Mouse (Mus musculus): Measurements from ENCODE around the gene Fyn. TPM values are rescaled to one million over a fixed set of nuclear protein-coding genes. Genes with fewer than 3 reads are reported as not detected.

The Fyn gene
- polyA plus RNA-seq, 1 experiment from 2014 or later: 13.5 TPM

DNA sequence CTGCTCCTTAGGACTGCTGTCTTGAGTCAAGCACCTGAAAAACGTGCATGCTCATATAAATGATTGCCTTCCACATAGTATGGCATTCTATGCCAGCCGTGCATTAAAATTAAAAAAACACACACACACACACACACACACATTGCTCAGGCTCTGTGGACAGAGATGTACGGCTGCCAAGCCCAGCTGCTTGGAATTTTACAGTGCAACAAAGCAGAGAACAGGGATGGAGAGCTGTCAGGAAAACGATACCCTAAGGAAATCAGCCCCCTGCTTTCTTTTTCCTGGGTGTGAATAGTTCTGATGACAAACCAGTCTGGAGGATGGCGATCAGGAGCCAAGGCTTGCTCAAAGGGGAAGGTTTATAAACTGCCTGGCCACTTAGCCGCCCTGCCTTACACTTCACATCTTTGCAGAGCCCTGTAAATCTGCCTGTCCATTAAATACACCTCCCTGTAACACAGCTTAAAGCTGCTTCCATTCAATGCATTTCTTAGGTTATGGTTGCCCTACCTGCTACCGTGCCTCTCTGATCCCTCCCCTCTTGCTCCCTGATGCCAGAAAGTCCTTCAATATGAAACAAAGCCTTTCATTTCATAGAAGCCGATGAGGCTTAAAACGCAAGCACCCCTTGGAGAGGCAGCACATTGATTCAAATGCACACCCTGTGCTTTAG lies 228.6 kb downstream of the Fyn start:
- Histone ChIP-seq H3K9ac (ENCODE audit: low read depth, low read length) (no peak overlapping the region), H3K36me3 (ENCODE audit: control insufficient read depth, insufficient read depth) (no peaks in the 10 kb centered on the region), H3K27me3 (replicated peaks; ENCODE audit: control insufficient read depth, insufficient read depth, low read length) (no peaks in the 10 kb centered on the region), H3K4me2 (replicated peaks; ENCODE audit: low read depth) (no peak overlapping the region), H3K4me3 (ENCODE audit: low read depth, low read length) (no peak overlapping the region), H3K27ac (ENCODE audit: low read depth, low read length) (no peak overlapping the region), H3K9me3 (ENCODE audit: control insufficient read depth) (peaks cover 6% of the 10 kb centered on the region), H3K4me1 (replicated peaks; ENCODE audit: control insufficient read depth, insufficient read depth, low read length) (no peaks in the 10 kb centered on the region)
- 51% methylated on average over 9 of the region's 9 CpGs for WGBS
- ATAC-seq: no peak
- no peak for TF ChIP-seq CTCF (IDR thresholded peaks at IDR 0.05; ENCODE audit: low read depth)

- Histone ChIP-seq H3K27ac (ENCODE audit: low read depth, low read length) (no peak overlapping the region), H3K36me3 (ENCODE audit: control insufficient read depth, insufficient read depth) (no peaks in the 10 kb centered on the region), H3K4me1 (replicated peaks; ENCODE audit: control insufficient read depth, insufficient read depth, low read length) (no peaks in the 10 kb centered on the region), H3K4me2 (replicated peaks; ENCODE audit: low read depth) (no peak overlapping the region), H3K9me3 (ENCODE audit: control insufficient read depth) (peaks cover 6% of the 10 kb centered on the region), H3K4me3 (ENCODE audit: low read depth, low read length) (no peak overlapping the region), H3K27me3 (replicated peaks; ENCODE audit: control insufficient read depth, insufficient read depth, low read length) (no peaks in the 10 kb centered on the region), H3K9ac (ENCODE audit: low read depth, low read length) (no peak overlapping the region)
- ATAC-seq: no peak
- TF ChIP-seq CTCF (IDR thresholded peaks at IDR 0.05; ENCODE audit: low read depth): no peak
- WGBS: 60% methylated on average over 3 of the region's 3 CpGs
Observed at GRCm38 (mm10) chr10:39597792-39598183, 229.1 kb downstream of the Fyn start.

DNA sequence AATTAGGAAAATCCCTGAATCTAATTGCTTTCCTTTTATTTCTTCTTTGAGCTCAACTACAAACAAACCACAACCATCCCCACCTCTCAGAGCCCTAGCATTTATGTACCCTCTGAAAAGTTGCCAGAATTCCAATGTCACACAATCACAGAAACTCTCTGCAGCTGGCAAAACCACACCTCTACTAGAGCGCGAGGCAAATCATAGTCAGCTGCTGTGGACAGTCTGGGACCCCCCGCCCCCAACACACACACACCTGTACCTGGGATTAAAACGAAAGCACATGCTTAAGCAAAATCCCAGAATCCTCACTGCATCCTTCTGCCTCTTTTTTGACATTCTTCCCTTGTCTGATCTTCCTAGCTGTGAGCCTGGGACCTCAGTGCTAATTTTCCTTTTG lies 230.9 kb downstream of the Fyn start:
- no peak for ATAC-seq
- Histone ChIP-seq H3K9me3 (ENCODE audit: control insufficient read depth) (no peaks in the 10 kb centered on the region), H3K4me1 (replicated peaks; ENCODE audit: control insufficient read depth, insufficient read depth, low read length) (no peaks in the 10 kb centered on the region), H3K9ac (ENCODE audit: low read depth, low read length) (no peak overlapping the region), H3K4me2 (replicated peaks; ENCODE audit: low read depth) (no peak overlapping the region), H3K36me3 (ENCODE audit: control insufficient read depth, insufficient read depth) (no peaks in the 10 kb centered on the region), H3K27me3 (replicated peaks; ENCODE audit: control insufficient read depth, insufficient read depth, low read length) (no peaks in the 10 kb centered on the region), H3K4me3 (ENCODE audit: low read depth, low read length) (no peak overlapping the region), H3K27ac (ENCODE audit: low read depth, low read length) (no peak overlapping the region)
- WGBS: 89% methylated on average over 4 of the region's 4 CpGs
- TF ChIP-seq CTCF (IDR thresholded peaks at IDR 0.05; ENCODE audit: low read depth): no peak

DNA sequence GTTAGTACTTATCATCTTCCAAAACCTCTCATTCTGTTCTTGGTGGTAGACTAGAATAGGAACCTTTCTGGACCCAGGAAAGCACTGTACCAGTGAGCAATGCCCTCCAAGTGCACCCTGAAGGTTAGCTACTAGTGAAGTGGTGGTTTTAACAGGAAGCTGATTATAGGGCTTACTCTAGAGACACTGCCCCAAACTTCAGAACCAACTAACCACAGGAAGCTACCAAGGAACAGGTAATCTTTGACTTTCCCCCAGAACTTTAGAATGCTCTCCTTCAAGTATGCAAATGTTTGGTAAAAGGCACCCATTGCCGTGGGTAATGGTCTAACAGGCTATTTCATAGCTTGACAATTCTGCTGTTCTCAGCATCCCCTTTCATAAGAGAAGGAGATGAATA lies 231.5 kb downstream of the Fyn start:
- ATAC-seq: no peak
- 72% methylated on average over 1 of the region's 1 CpGs for WGBS
- Histone ChIP-seq H3K9me3 (ENCODE audit: control insufficient read depth) (peaks cover 5% of the 10 kb centered on the region; the same call in 1 of the 2 replicates), H3K9ac (ENCODE audit: low read depth, low read length) (no peak overlapping the region), H3K4me3 (ENCODE audit: low read depth, low read length) (no peak overlapping the region), H3K4me1 (replicated peaks; ENCODE audit: control insufficient read depth, insufficient read depth, low read length) (no peaks in the 10 kb centered on the region), H3K4me2 (replicated peaks; ENCODE audit: low read depth) (no peak overlapping the region), H3K36me3 (ENCODE audit: control insufficient read depth, insufficient read depth) (no peaks in the 10 kb centered on the region), H3K27ac (ENCODE audit: low read depth, low read length) (no peak overlapping the region), H3K27me3 (replicated peaks; ENCODE audit: control insufficient read depth, insufficient read depth, low read length) (no peaks in the 10 kb centered on the region)
- TF ChIP-seq CTCF (IDR thresholded peaks at IDR 0.05; ENCODE audit: low read depth): no peak

GRCm38 (mm10) chr10:39601068-39601467 lies 232.4 kb downstream of the Fyn start:
- no peak for TF ChIP-seq CTCF (IDR thresholded peaks at IDR 0.05; ENCODE audit: low read depth)

DNA sequence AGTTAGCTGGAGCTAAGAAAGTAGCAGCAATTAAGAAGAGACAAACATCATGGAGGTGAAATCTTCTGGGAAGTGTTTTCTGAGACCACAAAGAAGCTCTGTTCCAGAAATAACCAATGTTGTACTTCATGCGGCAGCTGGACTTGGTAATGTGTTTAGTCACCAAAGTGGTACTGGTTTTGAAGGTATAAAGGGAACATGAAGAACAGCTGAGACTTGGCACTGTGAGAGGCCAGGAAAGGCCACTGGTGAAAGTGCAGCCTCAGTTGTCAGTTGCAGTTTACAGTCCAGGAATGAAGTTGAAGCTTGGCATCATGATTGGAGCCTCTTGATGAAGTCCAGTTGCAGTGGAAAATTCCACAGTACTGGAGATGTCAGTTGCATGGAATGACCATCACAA lies 237.8 kb downstream of the Fyn start:
- H3K4me3 ChIP-seq (ENCODE audit: low read depth, low read length): no peak overlapping the region
- ATAC-seq: no peak
- no peak overlapping the region for H3K9ac ChIP-seq (ENCODE audit: low read depth, low read length)
- no peaks in the 10 kb centered on the region for H3K27me3 ChIP-seq (replicated peaks; ENCODE audit: control insufficient read depth, insufficient read depth, low read length)
- no peak overlapping the region for H3K27ac ChIP-seq (ENCODE audit: low read depth, low read length)
- WGBS: 94% methylated on average over 1 of the region's 1 CpGs
- no peak overlapping the region for H3K4me2 ChIP-seq (replicated peaks; ENCODE audit: low read depth)
- peaks cover 7% of the 10 kb centered on the region; the same call in 1 of the 2 replicates for H3K9me3 ChIP-seq (ENCODE audit: control insufficient read depth)
- 0 out of 2 replicates have a peak, but pooled peaks cover 3% of the 10 kb centered on the region for H3K36me3 ChIP-seq (ENCODE audit: control insufficient read depth, insufficient read depth)
- TF ChIP-seq CTCF (IDR thresholded peaks at IDR 0.05; ENCODE audit: low read depth): no peak
- H3K4me1 ChIP-seq (replicated peaks; ENCODE audit: control insufficient read depth, insufficient read depth, low read length): peaks cover 3% of the 10 kb centered on the region; the same call in 1 of the 2 replicates

More at GRCm38 (mm10) chr10:39601068-39601467, 232.4 kb downstream of the Fyn start:
- WGBS: 76% methylated on average over 5 of the region's 5 CpGs
- no peaks in the 10 kb centered on the region for H3K27me3 ChIP-seq (replicated peaks; ENCODE audit: control insufficient read depth, insufficient read depth, low read length)
- peaks cover 7% of the 10 kb centered on the region; the same call in 1 of the 2 replicates for H3K9me3 ChIP-seq (ENCODE audit: control insufficient read depth)
- no peaks in the 10 kb centered on the region for H3K4me1 ChIP-seq (replicated peaks; ENCODE audit: control insufficient read depth, insufficient read depth, low read length)
- no peak overlapping the region for H3K27ac ChIP-seq (ENCODE audit: low read depth, low read length)
- H3K36me3 ChIP-seq (ENCODE audit: control insufficient read depth, insufficient read depth): no peaks in the 10 kb centered on the region
- no peak overlapping the region for H3K9ac ChIP-seq (ENCODE audit: low read depth, low read length)
- no peak overlapping the region for H3K4me2 ChIP-seq (replicated peaks; ENCODE audit: low read depth)
- no peak for ATAC-seq
- no peak overlapping the region for H3K4me3 ChIP-seq (ENCODE audit: low read depth, low read length)

All from intestine, postnatal 0 days (tissue).